Comparison of ENCODE assay signal across 33 mouse cellular contexts in the genomic region with DNA sequence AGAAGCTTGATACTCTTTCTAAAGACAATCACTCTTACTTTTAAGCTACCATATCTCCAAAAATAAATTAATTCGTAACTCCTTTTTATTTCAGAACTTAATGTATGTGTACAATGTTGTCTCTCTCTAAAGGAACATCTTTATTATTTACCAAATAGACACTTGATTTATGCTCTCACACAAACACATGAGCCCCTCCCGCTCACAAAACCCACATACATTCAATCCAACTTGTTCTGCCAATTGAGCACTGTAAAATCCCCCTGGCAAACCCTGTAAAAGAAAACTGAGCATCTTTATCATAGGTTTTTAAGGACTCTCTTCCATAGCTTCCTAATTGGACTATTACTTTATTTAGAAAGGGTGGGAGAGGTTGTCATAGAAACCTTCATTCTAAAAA.
DNase-seq lines count a peak whose midpoint lies in the region; ATAC-seq and TF ChIP-seq lines count a peak whose summit lies in the region.
"Had no signal": no experiment of that assay in that cellular context is flagged by ENCODE, and none has a peak within 500 bp of the region (broad histone marks: within the 10 kb centered on the region; RNA-seq: fewer than 3 reads in every experiment).

No protein-coding gene starts in this region.

- ATAC-seq in forebrain, embryonic 11.5 days (replicated peaks; ENCODE audit: low FRiP score), result peak; percentile 42
- ATAC-seq in midbrain, embryonic 12.5 days (ENCODE audit: low FRiP score, low read depth), result peak; percentile 38; the same call in 1 of the 2 replicates
- ATAC-seq in midbrain, embryonic 11.5 days (ENCODE audit: low FRiP score), result no peak
- peak; percentile 34; the same call in 1 of the 2 replicates for ATAC-seq in hindbrain, embryonic 14.5 days (ENCODE audit: low FRiP score)
- ATAC-seq: activated CD4-positive, CD25-positive, alpha-beta regulatory T cell, adult 4 months; intestine, postnatal 0 days had no signal

- H3K27me3 ChIP-seq in forebrain, embryonic 11.5 days (ENCODE audit: control insufficient read depth, insufficient read depth, low read length), result no peaks in the 10 kb centered on the region
- H3K27me3 ChIP-seq in forebrain, embryonic 10.5 days (ENCODE audit: poor library complexity, severe bottlenecking), result no peaks in the 10 kb centered on the region
- H3K27me3 ChIP-seq in midbrain, embryonic 12.5 days, result no peaks in the 10 kb centered on the region
- no peaks in the 10 kb centered on the region for H3K27me3 ChIP-seq in midbrain, embryonic 11.5 days (ENCODE audit: control insufficient read depth, insufficient read depth, low read length)
- H3K27me3 ChIP-seq in hindbrain, embryonic 14.5 days (ENCODE audit: control insufficient read depth, insufficient read depth, low read length), result no peaks in the 10 kb centered on the region
- H3K27me3 ChIP-seq: CH12.LX; embryonic facial prominence, embryonic 15.5 days; heart, embryonic 15.5 days had no signal

- no peaks in the 10 kb centered on the region for H3K9me3 ChIP-seq in forebrain, embryonic 11.5 days (ENCODE audit: control insufficient read depth, low read length)
- H3K9me3 ChIP-seq in forebrain, embryonic 10.5 days, result no peaks in the 10 kb centered on the region
- H3K9me3 ChIP-seq in midbrain, embryonic 12.5 days, result no peaks in the 10 kb centered on the region
- H3K9me3 ChIP-seq in midbrain, embryonic 11.5 days (ENCODE audit: control insufficient read depth, low read length), result no peaks in the 10 kb centered on the region
- no peaks in the 10 kb centered on the region for H3K9me3 ChIP-seq in hindbrain, embryonic 14.5 days (ENCODE audit: control insufficient read depth, low read length)
- H3K9me3 ChIP-seq: embryonic facial prominence, embryonic 10.5 days; embryonic facial prominence, embryonic 15.5 days; heart, embryonic 10.5 days; heart, embryonic 15.5 days had no signal

- H3K36me3 ChIP-seq in forebrain, embryonic 11.5 days (ENCODE audit: control insufficient read depth, insufficient read depth, low read length), result no peaks in the 10 kb centered on the region
- H3K36me3 ChIP-seq in forebrain, embryonic 10.5 days (replicated peaks), result no peaks in the 10 kb centered on the region
- no peaks in the 10 kb centered on the region for H3K36me3 ChIP-seq in midbrain, embryonic 12.5 days
- H3K36me3 ChIP-seq in midbrain, embryonic 11.5 days (ENCODE audit: control insufficient read depth, insufficient read depth, low read length), result no peaks in the 10 kb centered on the region
- no peaks in the 10 kb centered on the region for H3K36me3 ChIP-seq in hindbrain, embryonic 14.5 days (replicated peaks; ENCODE audit: control insufficient read depth, insufficient read depth)
- H3K36me3 ChIP-seq: embryonic facial prominence, embryonic 10.5 days; embryonic facial prominence, embryonic 15.5 days; heart, embryonic 10.5 days; heart, embryonic 15.5 days had no signal

- no peak overlapping the region for H3K9ac ChIP-seq in forebrain, embryonic 11.5 days (ENCODE audit: low read length)
- H3K9ac ChIP-seq in midbrain, embryonic 12.5 days (replicated peaks), result no peak overlapping the region
- H3K9ac ChIP-seq in midbrain, embryonic 11.5 days (ENCODE audit: low read length), result no peak overlapping the region
- H3K9ac ChIP-seq in hindbrain, embryonic 14.5 days, result no peak overlapping the region
- H3K9ac ChIP-seq: embryonic facial prominence, embryonic 15.5 days; heart, embryonic 15.5 days; liver, embryonic 14.5 days; lung, embryonic 14.5 days had no signal

- H3K27ac ChIP-seq in forebrain, embryonic 11.5 days (ENCODE audit: low read depth, low read length), result no peak overlapping the region
- no peak overlapping the region for H3K27ac ChIP-seq in forebrain, embryonic 10.5 days
- no peak overlapping the region for H3K27ac ChIP-seq in midbrain, embryonic 12.5 days (replicated peaks)
- no peak overlapping the region for H3K27ac ChIP-seq in midbrain, embryonic 11.5 days (ENCODE audit: low read depth, low read length)
- H3K27ac ChIP-seq in hindbrain, embryonic 14.5 days, result no peak overlapping the region
- H3K27ac ChIP-seq: embryonic facial prominence, embryonic 10.5 days; embryonic facial prominence, embryonic 15.5 days; heart, embryonic 10.5 days; heart, embryonic 15.5 days; liver, embryonic 14.5 days had no signal

- H3K4me1 ChIP-seq in forebrain, embryonic 11.5 days (replicated peaks; ENCODE audit: control insufficient read depth, insufficient read depth, low read length), result no peaks in the 10 kb centered on the region
- no peaks in the 10 kb centered on the region for H3K4me1 ChIP-seq in forebrain, embryonic 10.5 days
- no peaks in the 10 kb centered on the region for H3K4me1 ChIP-seq in midbrain, embryonic 12.5 days
- H3K4me1 ChIP-seq in midbrain, embryonic 11.5 days (ENCODE audit: control insufficient read depth, insufficient read depth, low read length), result no peaks in the 10 kb centered on the region
- H3K4me1 ChIP-seq in hindbrain, embryonic 14.5 days (replicated peaks; ENCODE audit: control insufficient read depth, insufficient read depth, low read length), result no peaks in the 10 kb centered on the region
- H3K4me1 ChIP-seq: embryonic facial prominence, embryonic 10.5 days; embryonic facial prominence, embryonic 15.5 days; heart, embryonic 10.5 days; heart, embryonic 15.5 days had no signal

- TF ChIP-seq POLR2A in brain, embryonic 14.5 days (IDR thresholded peaks at IDR 0.05; ENCODE audit: borderline replicate concordance, extremely low read depth, insufficient read depth, insufficient read length, poor library complexity, severe bottlenecking), result no peak

- no peak for TF ChIP-seq CTCF in brain, embryonic 14.5 days (IDR thresholded peaks at IDR 0.05; ENCODE audit: borderline replicate concordance, extremely low read depth, insufficient read depth, insufficient read length)

- WGBS in forebrain, embryonic 11.5 days, result 87% methylated on average over 2 of the region's 2 CpGs
- WGBS in forebrain, embryonic 10.5 days, result 89% methylated on average over 2 of the region's 2 CpGs
- WGBS in midbrain, embryonic 12.5 days, result 79% methylated on average over 2 of the region's 2 CpGs
- WGBS in midbrain, embryonic 11.5 days, result 81% methylated on average over 2 of the region's 2 CpGs
- WGBS in hindbrain, embryonic 14.5 days, result 64% methylated on average over 2 of the region's 2 CpGs

- no peak overlapping the region for H3K4me3 ChIP-seq in forebrain, embryonic 11.5 days (ENCODE audit: low read depth, low read length)
- no peak overlapping the region for H3K4me3 ChIP-seq in forebrain, embryonic 10.5 days
- H3K4me3 ChIP-seq in midbrain, embryonic 12.5 days, result no peak overlapping the region
- H3K4me3 ChIP-seq in midbrain, embryonic 11.5 days (ENCODE audit: low read depth, low read length), result no peak overlapping the region
- no peak overlapping the region for H3K4me3 ChIP-seq in hindbrain, embryonic 14.5 days (replicated peaks; ENCODE audit: low read length)
- H3K4me3 ChIP-seq: embryonic facial prominence, embryonic 10.5 days; embryonic facial prominence, embryonic 15.5 days; heart, embryonic 10.5 days; heart, embryonic 15.5 days; myocyte had no signal

- DNase-seq in forebrain, embryonic 11.5 days (ENCODE audit: low spot score), result no peak
- no peak for DNase-seq in forebrain, embryonic 10.5 days (ENCODE audit: extremely low spot score, low spot score)
- DNase-seq in midbrain, embryonic 11.5 days (ENCODE audit: low spot score, missing footprints), result no peak
- DNase-seq in brain, embryonic 14.5 days (ENCODE audit: low read depth), result peak; percentile 63
- DNase-seq in hindbrain, embryonic 14.5 days (ENCODE audit: low spot score), result no peak
- DNase-seq in testis, postnatal 14 days (ENCODE audit: low spot score), result no peak
- DNase-seq in ovary, postnatal 14 days (ENCODE audit: low spot score), result no peak
- DNase-seq: adrenal gland, adult 2 months; adrenal gland, postnatal 36 days; cerebellum, adult 2 months; cerebellum, postnatal 25 days; gastrocnemius, postnatal 25 days; heart, adult 11 months; kidney, adult 9 months; kidney, postnatal 10 days; layer of hippocampus, adult 9-11 months; liver; lung, postnatal 14 days; right cerebral cortex, adult 18-20 months; spleen, adult 18-20 months; thymus, adult 18-20 months; thymus, postnatal 36 days had no signal

- H3K4me2 ChIP-seq in forebrain, embryonic 11.5 days (ENCODE audit: low read depth, low read length, severe bottlenecking), result no peak overlapping the region
- H3K4me2 ChIP-seq in midbrain, embryonic 12.5 days (replicated peaks), result no peak overlapping the region
- no peak overlapping the region for H3K4me2 ChIP-seq in midbrain, embryonic 11.5 days
- H3K4me2 ChIP-seq in hindbrain, embryonic 14.5 days (replicated peaks), result no peak overlapping the region
- H3K4me2 ChIP-seq: embryonic facial prominence, embryonic 15.5 days; heart, embryonic 15.5 days; lung, embryonic 14.5 days had no signal
